Mouse (Mus musculus): ENCODE results near the gene Smim27. TPM values are rescaled to one million over a fixed set of nuclear protein-coding genes. Genes with fewer than 3 reads are reported as not detected.

Gene Smim27
- total RNA-seq, 1 experiment, result 3.9 TPM

GRCm38 (mm10) chr4:40226095-40226494 lies 43.3 kb upstream of the Smim27 start:
- H3K9ac ChIP-seq (ENCODE audit: insufficient read depth, low read depth, low read length, poor library complexity, severe bottlenecking), result no peak overlapping the region
- no peak for DNase-seq (ENCODE audit: low read depth, low spot score)
- H3K4me1 ChIP-seq (ENCODE audit: control insufficient read depth in 2 of 2, insufficient read depth in 2 of 2, low read length in 2 of 2, poor library complexity in 1 of 2), result peaks cover 8 to 14% of the 10 kb centered on the region in 2 experiments
- no peak for TF ChIP-seq ZC3H11A (IDR thresholded peaks at IDR 0.05; ENCODE audit: borderline replicate concordance, low read depth, low read length)
- no peak for TF ChIP-seq ZNF384 (IDR thresholded peaks at IDR 0.05; ENCODE audit: low read depth, low read length)
- TF ChIP-seq HCFC1 (IDR thresholded peaks at IDR 0.05; ENCODE audit: borderline replicate concordance, insufficient read depth, low read length), result no peak
- no peak for TF ChIP-seq CHD2 (IDR thresholded peaks at IDR 0.05; ENCODE audit: low read depth, low read length)
- no peak for TF ChIP-seq MAFK (IDR thresholded peaks at IDR 0.05; ENCODE audit: insufficient read depth, low read depth, low read length)
- H3K4me3 ChIP-seq (ENCODE audit: insufficient read depth in 1 of 2, low read depth in 1 of 2, low read length in 2 of 2, poor library complexity in 1 of 2, severe bottlenecking in 1 of 2), result no peak overlapping the region
- in situ Hi-C loops (cut with MboI; ENCODE audit: low sequenced_read_pairs in 2 of 2, unreplicated experiment in 2 of 2), result no loop called here
- no peaks in the 10 kb centered on the region; the same call in 1 of the 2 replicates for H3K36me3 ChIP-seq (ENCODE audit: control insufficient read depth, insufficient read depth, low read length, poor library complexity, severe bottlenecking)
- H3K9me3 ChIP-seq (ENCODE audit: control insufficient read depth, insufficient read depth, low read depth, low read length), result no peaks in the 10 kb centered on the region
- H3K27ac ChIP-seq (ENCODE audit: insufficient read depth, low read depth, low read length, poor library complexity, severe bottlenecking), result no peak overlapping the region

- H3K27ac ChIP-seq (ENCODE audit: insufficient read depth, low read depth, low read length, poor library complexity, severe bottlenecking), result peak overlapping the region; percentile 64; the same call in 1 of the 2 replicates
- in situ Hi-C loops (cut with MboI; ENCODE audit: low sequenced_read_pairs in 2 of 2, unreplicated experiment in 2 of 2), result no loop called here
- H3K4me1 ChIP-seq (ENCODE audit: control insufficient read depth in 2 of 2, insufficient read depth in 2 of 2, low read length in 2 of 2, poor library complexity in 1 of 2), result peaks cover 6 to 9% of the 10 kb centered on the region in 2 experiments
- no peaks in the 10 kb centered on the region for H3K9me3 ChIP-seq (ENCODE audit: control insufficient read depth, insufficient read depth, low read depth, low read length)
- TF ChIP-seq MAFK (IDR thresholded peaks at IDR 0.05; ENCODE audit: insufficient read depth, low read depth, low read length) (no peak), HCFC1 (IDR thresholded peaks at IDR 0.05; ENCODE audit: borderline replicate concordance, insufficient read depth, low read length) (no peak), ZC3H11A (IDR thresholded peaks at IDR 0.05; ENCODE audit: borderline replicate concordance, low read depth, low read length) (no peak), CHD2 (IDR thresholded peaks at IDR 0.05; ENCODE audit: low read depth, low read length) (no peak), ZNF384 (IDR thresholded peaks at IDR 0.05; ENCODE audit: low read depth, low read length) (no peak)
- no peaks in the 10 kb centered on the region; the same call in 1 of the 2 replicates for H3K36me3 ChIP-seq (ENCODE audit: control insufficient read depth, insufficient read depth, low read length, poor library complexity, severe bottlenecking)
- H3K4me3 ChIP-seq (ENCODE audit: insufficient read depth in 1 of 2, low read depth in 1 of 2, low read length in 2 of 2, poor library complexity in 1 of 2, severe bottlenecking in 1 of 2), result peak overlapping the region in 1 of 2 experiments; percentile 13; a peak in 2 of 4 replicates
- no peak for DNase-seq (ENCODE audit: low read depth, low spot score)
- H3K9ac ChIP-seq (ENCODE audit: insufficient read depth, low read depth, low read length, poor library complexity, severe bottlenecking), result no peak overlapping the region
Observed at GRCm38 (mm10) chr4:40227131-40227530, 42.2 kb upstream of the Smim27 start.

GRCm38 (mm10) chr4:40227886-40228285 lies 41.5 kb upstream of the Smim27 start:
- peak overlapping the region; percentile 64; the same call in 1 of the 2 replicates for H3K27ac ChIP-seq (ENCODE audit: insufficient read depth, low read depth, low read length, poor library complexity, severe bottlenecking)
- peaks cover 2 to 5% of the 10 kb centered on the region in 2 experiments for H3K4me1 ChIP-seq (ENCODE audit: control insufficient read depth in 2 of 2, insufficient read depth in 2 of 2, low read length in 2 of 2, poor library complexity in 1 of 2)
- H3K9me3 ChIP-seq (ENCODE audit: control insufficient read depth, insufficient read depth, low read depth, low read length), result no peaks in the 10 kb centered on the region
- no peaks in the 10 kb centered on the region; the same call in 1 of the 2 replicates for H3K36me3 ChIP-seq (ENCODE audit: control insufficient read depth, insufficient read depth, low read length, poor library complexity, severe bottlenecking)
- in situ Hi-C loops (cut with MboI; ENCODE audit: low sequenced_read_pairs in 2 of 2, unreplicated experiment in 2 of 2), result no loop called here
- TF ChIP-seq ZC3H11A (IDR thresholded peaks at IDR 0.05; ENCODE audit: borderline replicate concordance, low read depth, low read length) (no peak), CHD2 (IDR thresholded peaks at IDR 0.05; ENCODE audit: low read depth, low read length) (no peak), ZNF384 (IDR thresholded peaks at IDR 0.05; ENCODE audit: low read depth, low read length) (no peak), MAFK (IDR thresholded peaks at IDR 0.05; ENCODE audit: insufficient read depth, low read depth, low read length) (no peak), HCFC1 (IDR thresholded peaks at IDR 0.05; ENCODE audit: borderline replicate concordance, insufficient read depth, low read length) (no peak)
- H3K4me3 ChIP-seq (ENCODE audit: insufficient read depth in 1 of 2, low read depth in 1 of 2, low read length in 2 of 2, poor library complexity in 1 of 2, severe bottlenecking in 1 of 2), result 0 out of 4 replicates have a peak overlapping the region, but pooled peaks of 1 of the 2 experiments have one; percentile 12
- no peak for DNase-seq (ENCODE audit: low read depth, low spot score)
- H3K9ac ChIP-seq (ENCODE audit: insufficient read depth, low read depth, low read length, poor library complexity, severe bottlenecking), result 0 out of 2 replicates have a peak overlapping the region, but pooled peaks have one; percentile 17

GRCm38 (mm10) chr4:40229723-40230122 lies 39.7 kb upstream of the Smim27 start:
- H3K4me3 ChIP-seq (ENCODE audit: insufficient read depth in 1 of 2, low read depth in 1 of 2, low read length in 2 of 2, poor library complexity in 1 of 2, severe bottlenecking in 1 of 2), result no peak overlapping the region
- TF ChIP-seq ZNF384 (IDR thresholded peaks at IDR 0.05; ENCODE audit: low read depth, low read length) (no peak), CHD2 (IDR thresholded peaks at IDR 0.05; ENCODE audit: low read depth, low read length) (no peak), HCFC1 (IDR thresholded peaks at IDR 0.05; ENCODE audit: borderline replicate concordance, insufficient read depth, low read length) (no peak), ZC3H11A (IDR thresholded peaks at IDR 0.05; ENCODE audit: borderline replicate concordance, low read depth, low read length) (no peak), MAFK (IDR thresholded peaks at IDR 0.05; ENCODE audit: insufficient read depth, low read depth, low read length) (no peak)
- H3K9ac ChIP-seq (ENCODE audit: insufficient read depth, low read depth, low read length, poor library complexity, severe bottlenecking), result no peak overlapping the region
- DNase-seq (ENCODE audit: low read depth, low spot score), result no peak
- no peak overlapping the region for H3K27ac ChIP-seq (ENCODE audit: insufficient read depth, low read depth, low read length, poor library complexity, severe bottlenecking)
- H3K36me3 ChIP-seq (ENCODE audit: control insufficient read depth, insufficient read depth, low read length, poor library complexity, severe bottlenecking), result no peaks in the 10 kb centered on the region; the same call in 1 of the 2 replicates
- H3K4me1 ChIP-seq (ENCODE audit: control insufficient read depth in 2 of 2, insufficient read depth in 2 of 2, low read length in 2 of 2, poor library complexity in 1 of 2), result peaks cover 2 to 6% of the 10 kb centered on the region in 2 experiments
- H3K9me3 ChIP-seq (ENCODE audit: control insufficient read depth, insufficient read depth, low read depth, low read length), result no peaks in the 10 kb centered on the region
- in situ Hi-C loops (cut with MboI; ENCODE audit: low sequenced_read_pairs in 2 of 2, unreplicated experiment in 2 of 2), result no loop called here
